Mouse (Mus musculus): ENCODE data around the gene Polr3g. TPM values are rescaled to one million over a fixed set of nuclear protein-coding genes. Genes with fewer than 3 reads are reported as not detected.
"Not testable (repeated sequence)": the region's sequence is repeated elsewhere in the genome, so short reads cannot be mapped to it uniquely, and the experiment has no call there.

The Polr3g gene
- total RNA-seq, 2 experiments from 2014 or later = 4.2 to 4.6 TPM

GRCm38 (mm10) chr13:81690477-81690876, 20.3 kb downstream of the Polr3g start:
- DNase-seq (ENCODE audit: extremely low spot score in 1 of 2, low spot score in 1 of 2) = no peak

GRCm38 (mm10) chr13:81689587-81689986, 21.2 kb downstream of the Polr3g start:
- no peak for DNase-seq (ENCODE audit: extremely low spot score in 1 of 2, low spot score in 1 of 2)

GRCm38 (mm10) chr13:81684884-81685283, 25.9 kb downstream of the Polr3g start:
- no peak for DNase-seq (ENCODE audit: extremely low spot score in 1 of 2, low spot score in 1 of 2)

GRCm38 (mm10) chr13:81684258-81684657, 26.6 kb downstream of the Polr3g start:
- DNase-seq (ENCODE audit: extremely low spot score in 1 of 2, low spot score in 1 of 2) = no peak

- DNase-seq (ENCODE audit: extremely low spot score in 1 of 2, low spot score in 1 of 2) = no peak
Observed at GRCm38 (mm10) chr13:81683107-81683506, 27.7 kb downstream of the Polr3g start.

GRCm38 (mm10) chr13:81675333-81675732, 35.5 kb downstream of the Polr3g start:
- DNase-seq (ENCODE audit: extremely low spot score in 1 of 2, low spot score in 1 of 2) = no peak

GRCm38 (mm10) chr13:81667713-81668112, 43.1 kb downstream of the Polr3g start:
- no peak for DNase-seq (ENCODE audit: extremely low spot score in 1 of 2, low spot score in 1 of 2)

- no peak for DNase-seq (ENCODE audit: extremely low spot score in 1 of 2, low spot score in 1 of 2)
Observed at GRCm38 (mm10) chr13:81664331-81664698, 46.5 kb downstream of the Polr3g start.

GRCm38 (mm10) chr13:81663566-81664330, 47.1 kb downstream of the Polr3g start:
- no peak for DNase-seq (ENCODE audit: extremely low spot score in 1 of 2, low spot score in 1 of 2)

GRCm38 (mm10) chr13:81658053-81658752, 52.6 kb downstream of the Polr3g start:
- DNase-seq (ENCODE audit: extremely low spot score in 1 of 2, low spot score in 1 of 2) = no peak

GRCm38 (mm10) chr13:81657351-81658052, 53.3 kb downstream of the Polr3g start, which contains the start of gene Lysmd3:
Gene Lysmd3, plus strand, starts transcription at chr13:81657663.
- peak; percentile 85 to 88 for DNase-seq (ENCODE audit: extremely low spot score in 1 of 2, low spot score in 1 of 2)

- DNase-seq (ENCODE audit: extremely low spot score in 1 of 2, low spot score in 1 of 2) = no peak
Observed at GRCm38 (mm10) chr13:81657008-81657350, 53.8 kb downstream of the Polr3g start.

- DNase-seq (ENCODE audit: extremely low spot score in 1 of 2, low spot score in 1 of 2) = no peak
Observed at GRCm38 (mm10) chr13:81656091-81656850, 54.5 kb downstream of the Polr3g start.

- not testable (repeated sequence) for DNase-seq (ENCODE audit: extremely low spot score in 1 of 2, low spot score in 1 of 2)
Observed at GRCm38 (mm10) chr13:81650382-81650781, 60.4 kb downstream of the Polr3g start.

- DNase-seq (ENCODE audit: extremely low spot score in 1 of 2, low spot score in 1 of 2) = no peak
Observed at GRCm38 (mm10) chr13:81646348-81646747, 64.5 kb downstream of the Polr3g start.

- no peak for DNase-seq (ENCODE audit: extremely low spot score in 1 of 2, low spot score in 1 of 2)
Observed at GRCm38 (mm10) chr13:81644047-81644565, 66.7 kb downstream of the Polr3g start.

- no peak for DNase-seq (ENCODE audit: extremely low spot score in 1 of 2, low spot score in 1 of 2)
Observed at GRCm38 (mm10) chr13:81642491-81643149, 68.2 kb downstream of the Polr3g start.

- DNase-seq (ENCODE audit: extremely low spot score in 1 of 2, low spot score in 1 of 2) = peak; percentile 43 to 72
Observed at GRCm38 (mm10) chr13:81641289-81642045, 69.3 kb downstream of the Polr3g start.

GRCm38 (mm10) chr13:81640881-81641280, 69.9 kb downstream of the Polr3g start:
- DNase-seq (ENCODE audit: extremely low spot score in 1 of 2, low spot score in 1 of 2) = no peak
